Comparison of ENCODE assay signal across 21 mouse cellular contexts in the genomic region with DNA sequence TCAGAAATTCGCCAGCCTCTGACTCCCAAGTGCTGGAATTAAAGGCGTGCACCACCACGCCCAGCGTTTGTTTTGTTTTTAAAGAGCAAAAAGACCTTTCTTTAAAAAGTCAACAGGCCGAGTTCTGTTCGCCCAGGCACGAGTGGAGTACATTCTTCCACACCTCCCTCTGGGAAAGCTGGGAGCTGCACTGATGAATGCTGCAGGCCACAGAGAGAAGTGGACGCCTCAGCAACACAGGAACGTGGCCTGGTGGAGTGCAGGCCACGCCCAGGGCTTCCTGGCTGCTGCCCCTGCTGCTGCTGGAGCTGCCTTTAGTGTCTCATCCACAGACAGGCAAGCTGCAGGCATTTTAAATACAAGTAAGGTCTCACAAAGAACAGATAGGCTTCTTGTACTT. TPM values are rescaled to one million over a fixed set of nuclear protein-coding genes. Genes with fewer than 3 reads are reported as not detected.
DNase-seq lines count a peak whose midpoint lies in the region; ATAC-seq and TF ChIP-seq lines count a peak whose summit lies in the region.
"Had no signal": no experiment of that assay in that cellular context is flagged by ENCODE, and none has a peak within 500 bp of the region (broad histone marks: within the 10 kb centered on the region; RNA-seq: fewer than 3 reads in every experiment).

No protein-coding gene starts in this region.

- DNase-seq in fibroblast of lung, adult 2 months (ENCODE audit: low read depth) = peak; percentile 16
- peak; percentile 20 to 49 for DNase-seq in lung, postnatal 4 days
- no peak for DNase-seq in liver, postnatal 0 days
- DNase-seq: cerebellum, adult 11 months; cerebellum, postnatal 36 days; kidney, adult 2 months; spleen, adult 18-20 months had no signal

- no peak overlapping the region for H3K4me2 ChIP-seq in heart, embryonic 13.5 days
- no peak overlapping the region for H3K4me2 ChIP-seq in heart, embryonic 12.5 days
- no peak overlapping the region for H3K4me2 ChIP-seq in liver, postnatal 0 days (ENCODE audit: low read depth, low read length)
- H3K4me2 ChIP-seq: embryonic facial prominence, embryonic 13.5 days; hindbrain, embryonic 15.5 days; stomach, embryonic 15.5 days had no signal

- no peaks in the 10 kb centered on the region for H3K27me3 ChIP-seq in heart, embryonic 13.5 days (replicated peaks)
- H3K27me3 ChIP-seq in heart, embryonic 12.5 days (replicated peaks) = no peaks in the 10 kb centered on the region
- H3K27me3 ChIP-seq in megakaryocyte, embryonic 14.5 days (replicated peaks) = no peaks in the 10 kb centered on the region
- no peaks in the 10 kb centered on the region for H3K27me3 ChIP-seq in liver, postnatal 0 days (ENCODE audit: insufficient read depth, low read length)
- H3K27me3 ChIP-seq: embryonic facial prominence, embryonic 13.5 days; hindbrain, embryonic 15.5 days; stomach, embryonic 15.5 days had no signal

- peaks cover 19% of the 10 kb centered on the region for H3K4me1 ChIP-seq in heart, embryonic 13.5 days
- H3K4me1 ChIP-seq in heart, embryonic 12.5 days (replicated peaks) = peaks cover 15% of the 10 kb centered on the region
- peaks cover 33% of the 10 kb centered on the region for H3K4me1 ChIP-seq in megakaryocyte, embryonic 14.5 days
- H3K4me1 ChIP-seq in liver, postnatal 0 days (ENCODE audit: insufficient read depth) = peaks cover 11% of the 10 kb centered on the region; the same call in 1 of the 2 replicates

- peaks cover 30% of the 10 kb centered on the region for H3K36me3 ChIP-seq in heart, embryonic 13.5 days
- H3K36me3 ChIP-seq in heart, embryonic 12.5 days = peaks cover 17% of the 10 kb centered on the region
- peaks cover 40% of the 10 kb centered on the region for H3K36me3 ChIP-seq in megakaryocyte, embryonic 14.5 days (replicated peaks; ENCODE audit: low read length)
- peaks cover 3% of the 10 kb centered on the region for H3K36me3 ChIP-seq in liver, postnatal 0 days (replicated peaks; ENCODE audit: insufficient read depth, low read length)

- WGBS in heart, embryonic 13.5 days = 52% methylated on average over 10 of the region's 10 CpGs
- WGBS in heart, embryonic 12.5 days = 53% methylated on average over 10 of the region's 10 CpGs
- WGBS in liver, postnatal 0 days (ENCODE audit: insufficient replicate concordance) = 55% methylated on average over 10 of the region's 10 CpGs

- H3K4me3 ChIP-seq in heart, embryonic 13.5 days = no peak overlapping the region
- H3K4me3 ChIP-seq in heart, embryonic 12.5 days = no peak overlapping the region
- peak overlapping the region; percentile 12 for H3K4me3 ChIP-seq in megakaryocyte, embryonic 14.5 days (replicated peaks)
- no peak overlapping the region for H3K4me3 ChIP-seq in liver, postnatal 0 days (ENCODE audit: low read depth, low read length)
- H3K4me3 ChIP-seq: embryonic facial prominence, embryonic 13.5 days; forebrain, embryonic 10.5 days; hindbrain, embryonic 15.5 days; stomach, embryonic 15.5 days had no signal

- no peak overlapping the region for H3K27ac ChIP-seq in heart, embryonic 13.5 days (replicated peaks)
- no peak overlapping the region for H3K27ac ChIP-seq in heart, embryonic 12.5 days (ENCODE audit: poor library complexity, severe bottlenecking)
- H3K27ac ChIP-seq in liver, postnatal 0 days (ENCODE audit: low read depth) = no peak overlapping the region
- H3K27ac ChIP-seq: embryonic facial prominence, embryonic 13.5 days; forebrain, embryonic 10.5 days; hindbrain, embryonic 15.5 days; stomach, embryonic 15.5 days had no signal

- H3K9me3 ChIP-seq in heart, embryonic 13.5 days = no peaks in the 10 kb centered on the region
- no peaks in the 10 kb centered on the region for H3K9me3 ChIP-seq in heart, embryonic 12.5 days (replicated peaks)
- no peaks in the 10 kb centered on the region for H3K9me3 ChIP-seq in megakaryocyte, embryonic 14.5 days
- no peaks in the 10 kb centered on the region for H3K9me3 ChIP-seq in liver, postnatal 0 days (ENCODE audit: low read length)
- H3K9me3 ChIP-seq: embryonic facial prominence, embryonic 13.5 days; forebrain, embryonic 10.5 days; hindbrain, embryonic 15.5 days; stomach, embryonic 15.5 days had no signal

- no peak for TF ChIP-seq CTCF in liver, postnatal 0 days (IDR thresholded peaks at IDR 0.05; ENCODE audit: low read depth)

- H3K9ac ChIP-seq in heart, embryonic 13.5 days = peak overlapping the region; percentile 5; the same call in 1 of the 2 replicates
- H3K9ac ChIP-seq in heart, embryonic 12.5 days = no peak overlapping the region
- H3K9ac ChIP-seq in liver, postnatal 0 days (replicated peaks) = no peak overlapping the region
- H3K9ac ChIP-seq: embryonic facial prominence, embryonic 13.5 days; hindbrain, embryonic 15.5 days; stomach, embryonic 15.5 days had no signal

- no peak for TF ChIP-seq EP300 in liver, postnatal 0 days (IDR thresholded peaks at IDR 0.05; ENCODE audit: low read depth)

- ATAC-seq in heart, embryonic 13.5 days (ENCODE audit: extremely low read depth, insufficient number of reproducible peaks, low FRiP score, low TSS enrichment) = no peak
- no peak for ATAC-seq in heart, embryonic 12.5 days (ENCODE audit: insufficient number of reproducible peaks, low FRiP score)
- no peak for ATAC-seq in megakaryocyte, adult 5-6 weeks (ENCODE audit: poor library complexity, severe bottlenecking)
- ATAC-seq in liver, postnatal 0 days = no peak
- ATAC-seq: activated CD4-positive, CD25-positive, alpha-beta regulatory T cell, adult 4 months had no signal

RNA-seq across cellular contexts. Expression of a gene that starts 13.9 kb away (rescaled TPM):
- not detected in 2 replicates for polyA plus RNA-seq in heart, embryonic 13.5 days (2015; fragmentation: Nextera tagmentation; extraction: Ambion mirVana)
- polyA plus RNA-seq in heart, embryonic 12.5 days (2016; fragmentation: Nextera tagmentation; extraction: Ambion mirVana) = not detected in 2 replicates
- polyA plus RNA-seq in megakaryocyte, embryonic 14.5 days (2012; ENCODE audit: insufficient read depth, low replicate concordance) = not detected in 2 replicates
- 0.42 TPM in 1 of 2 replicates, not detected in the other for total RNA-seq in megakaryocyte, adult 5-6 weeks (2015)
- 0.20 TPM in 1 of 2 replicates, not detected in the other for total RNA-seq in megakaryocyte, adult 5-6 weeks (2017)
- not detected in 2 replicates for polyA plus RNA-seq in liver, postnatal 0 days (2015; fragmentation: Nextera tagmentation; extraction: Ambion mirVana)
- total RNA-seq: heart, adult 8-10 months; heart, postnatal 25 days; liver, adult 2 months; megakaryocyte-erythroid progenitor cell, adult 5-6 weeks had no signal
- polyA plus RNA-seq: activated CD4-positive, CD25-positive, alpha-beta regulatory T cell, adult 4 months; embryonic facial prominence, embryonic 13.5 days; forebrain, embryonic 10.5 days; kidney, adult 2 months; liver, adult 2 months; neural tube, embryonic 14.5 days; stomach, embryonic 15.5 days had no signal
